Mouse (Mus musculus) CH12.LX (cell line): ENCODE results near the gene Best1. TPM values are rescaled to one million over a fixed set of nuclear protein-coding genes. Genes with fewer than 3 reads are reported as not detected.
A peak's percentile ranks its signal among the peaks of the same experiment; 100 is the strongest.

Experiments used
- DNase-seq: peaks from one replicate; pipeline ENCODE4 v3.0.0-alpha.2; 2013; ENCODE audit errors: extremely low read depth
- H3K27ac ChIP-seq: 2 replicates; pipeline ENCODE4 v1.5.1; 2012; ENCODE audit warnings: low read depth, mild to moderate bottlenecking, control low read depth, moderate library complexity; ENCODE audit not compliant: insufficient read depth
- H3K27me3 ChIP-seq: replicated peaks from 2 replicates; pipeline ENCODE3; 2012; ENCODE audit warnings: inconsistent platforms
- H3K36me3 ChIP-seq, 2 experiments: replicated peaks in 1 of 2; 2 replicates each; pipeline versions ENCODE3 to v1.6.1; 2012; ENCODE audit warnings: inconsistent platforms in 1 of 2, low read length in 1 of 2, mild to moderate bottlenecking in 1 of 2, mixed read lengths in 1 of 2, moderate library complexity in 1 of 2; ENCODE audit not compliant: control insufficient read depth in 1 of 2, insufficient read depth in 1 of 2
- H3K4me1 ChIP-seq, 2 experiments: 2 replicates each; pipeline ENCODE4 v1.6.1; 2012; ENCODE audit warnings: inconsistent platforms in 1 of 2, moderate library complexity in 1 of 2; ENCODE audit not compliant: insufficient read depth in 2 of 2, control insufficient read depth in 1 of 2
- H3K4me2 ChIP-seq: 2 replicates; pipeline ENCODE4 v1.6.1; 2012; ENCODE audit warnings: low read depth, mild to moderate bottlenecking, control low read depth; ENCODE audit not compliant: poor library complexity, insufficient read depth, severe bottlenecking
- H3K4me3 ChIP-seq, 3 experiments: fragments of 150-350 bp in 1 of 3; sonication (generic) in 1 of 3; replicated peaks in 1 of 3; 2 replicates each; pipeline versions ENCODE3 to v1.5.1; 2011 to 2012; ENCODE audit warnings: low read depth in 2 of 3, low read length in 2 of 3, mild to moderate bottlenecking in 2 of 3, moderate library complexity in 2 of 3, control low read depth in 1 of 3, improper control_type of control experiment in 1 of 3, inconsistent platforms in 1 of 3, mixed read lengths in 1 of 3; ENCODE audit not compliant: poor library complexity in 1 of 3
- H3K79me2 ChIP-seq: replicated peaks from 2 replicates; pipeline ENCODE4 v1.6.1; 2012; ENCODE audit warnings: mild to moderate bottlenecking, moderate library complexity; ENCODE audit not compliant: control insufficient read depth, poor library complexity, insufficient read depth, severe bottlenecking; ENCODE audit errors: extremely low read depth
- H3K9ac ChIP-seq: 2 replicates; pipeline ENCODE4 v1.6.1; 2012; ENCODE audit warnings: low read depth, mild to moderate bottlenecking, control low read depth, moderate library complexity; ENCODE audit not compliant: insufficient read depth
- H3K9me3 ChIP-seq: replicated peaks from 2 replicates; pipeline ENCODE3; 2012; ENCODE audit warnings: low read length, inconsistent platforms, mixed read lengths
- CHD1 ChIP-seq: IDR thresholded peaks from 2 replicates; pipeline ENCODE4 v1.6.1; 2012; ENCODE audit warnings: low read depth, low read length, improper control_type of control experiment, inconsistent platforms
- CTCF ChIP-seq, 2 experiments: IDR thresholded peaks in 1 of 2; conservative IDR thresholded peaks in 1 of 2; 2 replicates each; pipeline ENCODE4 v1.5.1; 2011 to 2012; ENCODE audit warnings: low read depth in 2 of 2, low read length in 2 of 2, improper control_type of control experiment in 1 of 2, inconsistent platforms in 1 of 2, mild to moderate bottlenecking in 1 of 2, moderate library complexity in 1 of 2
- E2F4 ChIP-seq: IDR thresholded peaks from 2 replicates; pipeline ENCODE4 v1.6.1; 2011; ENCODE audit warnings: low read depth, low read length, improper control_type of control experiment; ENCODE audit not compliant: insufficient replicate concordance
- ETS1 ChIP-seq: conservative IDR thresholded peaks from 2 replicates; pipeline ENCODE4 v1.6.1; 2012; ENCODE audit warnings: low read depth, mild to moderate bottlenecking, inconsistent platforms, low read length, improper control_type of control experiment, moderate library complexity
- MAFK ChIP-seq: IDR thresholded peaks from 2 replicates; pipeline ENCODE4 v1.6.1; 2011; ENCODE audit warnings: low read length, improper control_type of control experiment; ENCODE audit not compliant: insufficient replicate concordance
- MAX ChIP-seq: IDR thresholded peaks from 2 replicates; pipeline ENCODE4 v1.6.1; 2011; ENCODE audit warnings: low read length, improper control_type of control experiment
- MXI1 ChIP-seq: IDR thresholded peaks from 2 replicates; pipeline ENCODE4 v1.6.1; 2011; ENCODE audit warnings: mild to moderate bottlenecking, low read depth, low read length, improper control_type of control experiment
- MYC ChIP-seq: IDR thresholded peaks from 2 replicates; pipeline ENCODE4 v1.6.1; 2011; ENCODE audit warnings: low read depth, mild to moderate bottlenecking, improper control_type of control experiment, low read length
- POLR2AphosphoS2 ChIP-seq: IDR thresholded peaks from 2 replicates; pipeline ENCODE4 v1.6.1; 2011; ENCODE audit warnings: low read depth, low read length, improper control_type of control experiment
- RAD21 ChIP-seq: IDR thresholded peaks from 2 replicates; pipeline ENCODE4 v1.6.1; 2011; ENCODE audit warnings: low read depth, mild to moderate bottlenecking, low read length, improper control_type of control experiment, moderate library complexity
- SMC3 ChIP-seq: IDR thresholded peaks from 2 replicates; pipeline ENCODE4 v1.6.1; 2011; ENCODE audit warnings: low read depth, low read length, improper control_type of control experiment
- ZC3H11A ChIP-seq: IDR thresholded peaks from 2 replicates; pipeline ENCODE4 v1.6.1; 2012; ENCODE audit warnings: low read depth, mild to moderate bottlenecking, inconsistent platforms, low read length, improper control_type of control experiment
- ZMIZ1 ChIP-seq: IDR thresholded peaks from 2 replicates; pipeline ENCODE4 v1.6.1; 2012; ENCODE audit warnings: low read depth, mild to moderate bottlenecking, inconsistent platforms, low read length, improper control_type of control experiment
- dilution Hi-C: fragments of 300-500 bp; cut with MboI; formaldehyde crosslinking; loops from 2 replicates; pipeline ENCODE4 v1.14.3; 2020; ENCODE audit warnings: low sequenced_read_pairs; ENCODE audit not compliant: extremely low pct_unique_long_range_greater_than_20kb, extremely low pct_ligation_motif_present
- in situ Hi-C: fragments of 300-500 bp; cut with MboI; formaldehyde crosslinking; loops from 3 replicates; pipeline ENCODE4 v1.14.3; 2019; ENCODE audit warnings: low sequenced_read_pairs, low pct_ligation_motif_present, low pct_unique_long_range_greater_than_20kb, mixed read lengths
- polyA plus RNA-seq: library from polyadenylated mRNA; unstranded; fragments of >175 nt; gene quantifications from 2 replicates; pipeline ENCODE4 v1.2.1, GENCODE M21; 2012; ENCODE audit warnings: low read depth; ENCODE audit not compliant: insufficient read length
- total RNA-seq, 2 experiments: library from RNA; depleted of rRNA; stranded (reverse); fragments of 300-350 nt in 1 of 2; fragments of >200 nt in 1 of 2; gene quantifications; 2 replicates each; pipeline ENCODE4 v1.2.3; 2012 to 2014

Best1 gene
- total and polyA plus RNA-seq, 3 experiments = 0.13 TPM; not detected in 2

- H3K27me3 ChIP-seq = peaks cover 26% of the 10 kb centered on the region
- H3K27ac ChIP-seq = no peak overlapping the region
- no peak overlapping the region for H3K9ac ChIP-seq
- no peaks in the 10 kb centered on the region for H3K4me1 ChIP-seq
- no peaks in the 10 kb centered on the region for H3K36me3 ChIP-seq
- no peak for DNase-seq
- TF ChIP-seq CHD1 = no peak
- no peak for TF ChIP-seq MAX
- TF ChIP-seq ETS1 = no peak
- no peak for TF ChIP-seq E2F4
- TF ChIP-seq POLR2AphosphoS2 = no peak
- no peak for TF ChIP-seq MYC
- no peak for TF ChIP-seq ZMIZ1
- dilution Hi-C loops (no loop called here), in situ Hi-C loops (loop anchor here (5.0 to 10.0 kb wide), 2 partner anchors 125 to 167 kb away; partner anchors contain the start of genes Fen1 and Tmem258)
- peaks cover 4% of the 10 kb centered on the region for H3K9me3 ChIP-seq
- H3K4me2 ChIP-seq = no peak overlapping the region
- H3K4me3 ChIP-seq = no peak overlapping the region
- no peaks in the 10 kb centered on the region for H3K79me2 ChIP-seq
Measured at GRCm38 (mm10) chr19:10037534-10037933, 36.1 kb upstream of the Best1 start.

GRCm38 (mm10) chr19:10034785-10035447 is 33.5 kb upstream of the Best1 start:
- no peaks in the 10 kb centered on the region for H3K79me2 ChIP-seq
- H3K9ac ChIP-seq = no peak overlapping the region
- no peak overlapping the region for H3K4me2 ChIP-seq
- peak; percentile 77 for DNase-seq
- H3K36me3 ChIP-seq = no peaks in the 10 kb centered on the region
- in situ Hi-C loops = loop anchor here (5.0 to 10.0 kb wide), 3 partner anchors 43 to 170 kb away; partner anchors contain the start of genes Fen1 and Tmem258
- H3K27ac ChIP-seq = no peak overlapping the region
- no peak overlapping the region for H3K4me3 ChIP-seq
- H3K27me3 ChIP-seq = peaks cover 48% of the 10 kb centered on the region
- no peaks in the 10 kb centered on the region for H3K4me1 ChIP-seq
- no peaks in the 10 kb centered on the region for H3K9me3 ChIP-seq
- dilution Hi-C loops = no loop called here
- no peak for TF ChIP-seq MXI1
- TF ChIP-seq MAFK = no peak
- no peak for TF ChIP-seq CHD1
- TF ChIP-seq CTCF (conservative IDR thresholded peaks at IDR 0.05 in 1 of 2, IDR thresholded peaks at IDR 0.05 in 1 of 2; ENCODE audit: low read depth in 2 of 2, low read length in 2 of 2) = peak; percentile 69 to 94
- peak; percentile 89 for TF ChIP-seq RAD21
- no peak for TF ChIP-seq ETS1
- TF ChIP-seq SMC3 = peak; percentile 89
- TF ChIP-seq ZC3H11A = peak; percentile 25; the same call in 1 of the 2 replicates
- TF ChIP-seq, all 38 proteins: peak for 4
